Mouse (Mus musculus): ENCODE measurements at regions not wholly inside any gene's neighbourhood (a gene's known extent, or its start where the extent isn't known, plus 50 kb on each side); places are given as distances from the start of the nearest gene placed in this dataset.

DNA sequence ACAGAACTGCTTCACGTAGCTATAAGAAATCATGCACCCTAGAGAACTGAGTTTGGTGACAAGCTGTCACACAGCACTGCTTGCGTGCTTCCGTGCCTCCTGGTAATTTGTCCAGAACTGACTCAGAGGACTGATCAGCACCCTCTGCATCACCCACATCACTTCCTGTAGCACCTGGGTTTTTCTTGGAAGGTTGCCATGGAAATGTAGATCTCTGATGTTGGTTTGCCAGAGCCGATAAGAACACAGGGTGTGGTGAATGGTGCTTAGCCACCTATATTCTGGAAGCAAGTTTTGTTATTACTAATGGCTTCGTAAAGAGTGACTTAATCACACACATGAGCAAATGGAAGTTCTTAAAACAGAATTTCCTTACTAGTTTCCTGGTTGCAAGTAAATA, 188.2 kb upstream of the Sema3a start:
- Histone ChIP-seq H3K4me3 (no peak overlapping the region), H3K27ac (no peak overlapping the region)
- no peak for DNase-seq (ENCODE audit: extremely low spot score in 1 of 2, low spot score in 2 of 2)
- intact Hi-C loops (cut with DNase I): no loop called here
- TF ChIP-seq CTCF (IDR thresholded peaks at IDR 0.05): no peak

DNA sequence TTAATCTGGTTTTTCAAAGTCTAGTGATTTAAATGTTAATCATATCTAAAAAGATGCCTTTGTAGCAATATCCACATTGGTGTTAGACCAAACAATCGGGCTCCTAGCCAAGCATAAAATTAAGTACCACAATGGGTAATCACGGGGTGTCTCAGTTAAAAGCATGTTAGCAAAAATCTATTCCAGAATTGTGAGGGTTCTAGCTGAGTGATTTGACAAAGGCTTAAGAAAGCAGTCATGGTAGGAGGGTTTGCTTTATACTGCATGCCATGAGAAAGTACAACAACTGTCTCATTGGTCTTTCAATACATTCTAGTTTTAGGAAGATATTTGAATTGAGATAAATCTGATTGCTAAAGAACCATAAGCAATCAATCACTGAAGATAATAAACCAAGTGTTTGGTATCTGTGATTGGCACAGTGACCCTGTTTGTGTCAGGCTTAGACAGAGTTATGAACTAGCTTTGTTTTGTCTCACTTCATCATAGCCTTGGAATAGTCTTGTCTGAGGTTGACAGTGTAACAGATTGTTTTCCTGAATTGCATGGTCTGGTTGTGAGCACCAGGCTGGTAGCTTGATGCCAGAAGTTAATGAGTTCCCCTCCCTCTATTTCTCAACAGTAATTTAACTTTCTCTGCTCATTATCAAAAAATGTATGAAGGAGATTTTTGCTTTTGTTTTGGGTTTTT, 186.9 kb upstream of the Sema3a start:
- no peak overlapping the region for H3K4me3 ChIP-seq
- intact Hi-C loops (cut with DNase I): no loop called here
- no peak for TF ChIP-seq CTCF (IDR thresholded peaks at IDR 0.05)

DNA sequence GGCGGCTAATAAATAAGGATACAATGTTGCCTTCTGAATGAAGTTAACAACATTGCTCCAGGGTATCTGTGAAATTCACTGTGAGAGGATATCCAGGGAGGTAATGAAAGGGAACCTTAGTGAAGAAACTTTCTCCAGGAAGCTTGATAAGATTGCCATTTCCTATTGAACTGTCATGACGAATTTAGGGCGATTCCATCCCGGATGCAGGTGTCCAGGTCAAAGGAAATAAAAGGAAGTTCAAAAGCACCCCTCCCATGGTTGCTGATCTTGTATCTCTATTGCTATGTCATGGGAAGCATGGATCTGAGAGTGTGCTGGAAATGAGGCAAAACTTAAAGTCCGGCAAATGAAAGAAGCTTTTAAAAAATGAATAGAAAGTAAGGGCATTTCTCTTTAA, 180.7 kb upstream of the Sema3a start:
- H3K4me3 ChIP-seq: no peak overlapping the region
- H3K27ac ChIP-seq: no peak overlapping the region
- intact Hi-C loops (cut with DNase I): no loop called here
- DNase-seq (ENCODE audit: extremely low spot score in 1 of 2, low spot score in 2 of 2): no peak
- no peak for TF ChIP-seq CTCF (IDR thresholded peaks at IDR 0.05)

More for the DNA sequence above, 186.9 kb upstream of the Sema3a start:
- no peak for DNase-seq (ENCODE audit: extremely low spot score in 1 of 2, low spot score in 2 of 2)
- H3K27ac ChIP-seq: no peak overlapping the region

DNA sequence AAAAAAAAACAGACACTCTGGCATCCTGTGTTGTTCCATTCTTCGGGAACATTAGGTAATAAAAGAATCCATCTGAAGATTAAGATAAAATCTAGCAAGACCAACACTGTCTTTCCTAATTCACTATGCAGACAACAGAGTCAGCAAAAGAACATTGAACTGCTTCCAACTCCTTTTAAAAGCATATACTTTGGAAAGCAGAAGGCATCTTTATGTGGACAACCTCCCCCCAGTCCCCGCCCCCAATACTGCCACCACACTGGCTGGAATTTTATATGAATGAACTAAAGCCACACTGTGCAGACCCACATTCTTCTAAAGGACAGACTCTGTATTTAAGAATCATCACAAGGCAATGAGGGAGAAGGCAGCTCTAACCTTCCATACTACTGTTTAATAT, 176.7 kb upstream of the Sema3a start:
- intact Hi-C loops (cut with DNase I): no loop called here
- no peak for DNase-seq (ENCODE audit: extremely low spot score in 1 of 2, low spot score in 2 of 2)
- H3K27ac ChIP-seq: no peak overlapping the region
- TF ChIP-seq CTCF (IDR thresholded peaks at IDR 0.05): no peak
- H3K4me3 ChIP-seq: no peak overlapping the region

DNA sequence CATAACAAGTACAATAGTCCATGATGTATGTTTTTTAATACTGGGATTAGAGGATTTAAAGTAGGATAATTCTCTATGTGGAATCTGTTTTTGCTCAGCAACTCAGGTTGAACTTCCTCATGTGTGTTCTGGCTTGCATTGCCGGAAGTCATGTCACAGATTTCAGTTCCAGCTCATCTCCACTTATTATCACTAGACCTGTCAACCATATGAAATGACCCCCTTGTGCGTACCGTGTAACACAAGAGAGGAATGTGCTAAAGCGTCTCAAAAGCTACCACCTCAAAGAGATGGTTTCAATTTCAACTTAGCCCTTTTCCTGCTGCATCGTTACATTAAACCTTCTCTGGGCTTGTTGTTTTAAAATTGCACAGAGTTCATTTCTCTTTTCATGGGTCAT, 154.2 kb upstream of the Sema3a start:
- no peak for TF ChIP-seq CTCF (IDR thresholded peaks at IDR 0.05)
- Histone ChIP-seq H3K27ac (no peak overlapping the region), H3K4me3 (no peak overlapping the region)
- intact Hi-C loops (cut with DNase I): no loop called here
- DNase-seq (ENCODE audit: extremely low spot score in 1 of 2, low spot score in 2 of 2): no peak

DNA sequence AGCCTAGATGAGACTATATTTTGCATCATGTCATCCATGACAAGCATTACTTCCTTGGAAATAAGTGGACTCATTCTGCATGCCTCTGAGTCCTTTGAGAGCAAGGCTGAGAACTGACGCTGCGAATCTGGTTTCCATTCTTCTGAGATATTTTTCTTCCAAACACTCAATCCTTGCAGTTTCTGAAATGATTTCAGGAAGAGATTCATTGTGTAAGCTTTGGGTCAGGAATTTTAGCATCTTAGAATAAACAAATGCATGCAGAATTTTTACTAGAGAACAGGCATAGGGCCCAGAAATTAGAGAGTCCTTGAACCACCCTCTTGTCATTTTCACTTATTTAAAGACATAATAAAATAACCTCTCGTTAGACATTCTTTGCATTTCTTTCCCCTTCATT, 151.5 kb upstream of the Sema3a start:
- no peak overlapping the region for H3K4me3 ChIP-seq
- no peak overlapping the region for H3K27ac ChIP-seq
- intact Hi-C loops (cut with DNase I): no loop called here
- TF ChIP-seq CTCF (IDR thresholded peaks at IDR 0.05): no peak
- DNase-seq (ENCODE audit: extremely low spot score in 1 of 2, low spot score in 2 of 2): no peak

DNA sequence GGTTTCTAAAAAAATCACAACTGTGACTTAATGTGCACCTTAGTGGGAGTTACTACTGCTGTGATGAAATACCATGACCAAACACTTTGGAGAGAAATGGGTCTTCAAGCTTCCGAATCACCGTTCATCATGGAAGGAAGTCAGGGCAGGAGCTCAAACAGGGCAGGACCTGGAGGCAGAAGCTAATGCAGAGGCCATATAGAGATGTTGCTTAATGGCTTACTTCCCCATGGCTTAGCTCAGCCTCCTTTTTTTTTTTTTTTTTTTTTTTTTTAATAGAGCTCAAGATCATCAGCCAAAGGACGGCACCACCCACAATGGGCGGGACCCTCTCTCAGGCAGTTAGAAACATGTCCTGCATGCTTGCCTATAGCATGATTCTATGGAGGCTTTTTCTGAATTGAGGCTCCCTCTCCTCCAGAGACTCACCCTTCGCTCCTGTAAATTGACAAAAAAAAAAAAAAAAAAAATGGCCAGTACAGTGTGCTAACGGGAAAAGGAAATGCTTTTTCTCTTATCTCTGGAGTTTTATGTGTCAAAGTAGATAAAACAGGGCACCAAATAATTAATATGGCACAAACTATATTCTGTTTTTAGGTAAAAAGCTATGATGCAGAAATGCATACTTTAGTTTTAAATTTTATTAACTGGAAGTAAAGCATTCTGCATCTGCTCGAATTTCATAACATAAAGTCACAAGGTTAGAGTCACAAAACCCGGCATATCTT, 149.0 kb upstream of the Sema3a start:
- no peak for TF ChIP-seq CTCF (IDR thresholded peaks at IDR 0.05)
- no peak overlapping the region for H3K4me3 ChIP-seq
- intact Hi-C loops (cut with DNase I): no loop called here

DNA sequence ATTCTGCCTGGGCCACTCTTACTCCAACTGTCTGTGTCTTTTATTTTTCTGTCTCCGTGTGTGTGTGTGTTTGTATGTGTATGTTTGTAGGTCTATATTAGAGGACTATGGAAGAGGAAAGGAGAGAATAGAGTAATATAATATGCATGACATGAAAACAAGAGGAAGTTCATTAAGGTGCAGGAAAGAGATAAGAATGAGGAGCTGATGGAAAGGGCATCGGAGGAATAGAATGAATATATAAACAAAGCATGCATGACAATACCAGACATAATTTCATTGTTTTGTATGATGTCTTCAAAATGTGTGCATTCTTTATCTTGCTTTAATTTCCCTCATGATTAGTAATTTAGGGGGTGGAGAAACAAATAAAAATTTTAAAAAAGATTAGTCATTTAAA, 147.3 kb upstream of the Sema3a start:
- no peak for TF ChIP-seq CTCF (IDR thresholded peaks at IDR 0.05)
- intact Hi-C loops (cut with DNase I): no loop called here
- no peak overlapping the region for H3K27ac ChIP-seq
- H3K4me3 ChIP-seq: no peak overlapping the region
- DNase-seq (ENCODE audit: extremely low spot score in 1 of 2, low spot score in 2 of 2): no peak

More for the DNA sequence above, 149.0 kb upstream of the Sema3a start:
- H3K27ac ChIP-seq: no peak overlapping the region
- DNase-seq (ENCODE audit: extremely low spot score in 1 of 2, low spot score in 2 of 2): no peak

DNA sequence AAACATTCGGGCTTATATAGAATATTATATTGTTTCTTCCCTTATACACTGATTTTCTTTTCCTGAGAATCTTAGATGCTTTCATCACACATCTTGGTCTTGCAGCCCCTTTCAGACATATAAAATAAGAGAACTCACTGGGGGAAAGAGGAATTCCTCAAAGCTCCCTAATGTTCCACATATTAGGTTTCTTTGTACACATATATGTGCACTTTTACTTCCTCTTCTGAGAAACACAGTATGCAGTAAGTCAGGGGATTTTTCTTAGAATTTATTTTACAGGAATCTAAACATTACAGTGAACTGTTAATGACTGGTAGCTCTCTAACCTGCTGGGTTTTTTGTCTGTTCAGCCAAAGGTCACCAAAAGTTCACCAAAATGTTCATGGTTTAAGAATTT, 131.4 kb upstream of the Sema3a start:
- no peak for TF ChIP-seq CTCF (IDR thresholded peaks at IDR 0.05)
- intact Hi-C loops (cut with DNase I): no loop called here
- no peak for DNase-seq (ENCODE audit: extremely low spot score in 1 of 2, low spot score in 2 of 2)
- no peak overlapping the region for H3K27ac ChIP-seq
- no peak overlapping the region for H3K4me3 ChIP-seq

DNA sequence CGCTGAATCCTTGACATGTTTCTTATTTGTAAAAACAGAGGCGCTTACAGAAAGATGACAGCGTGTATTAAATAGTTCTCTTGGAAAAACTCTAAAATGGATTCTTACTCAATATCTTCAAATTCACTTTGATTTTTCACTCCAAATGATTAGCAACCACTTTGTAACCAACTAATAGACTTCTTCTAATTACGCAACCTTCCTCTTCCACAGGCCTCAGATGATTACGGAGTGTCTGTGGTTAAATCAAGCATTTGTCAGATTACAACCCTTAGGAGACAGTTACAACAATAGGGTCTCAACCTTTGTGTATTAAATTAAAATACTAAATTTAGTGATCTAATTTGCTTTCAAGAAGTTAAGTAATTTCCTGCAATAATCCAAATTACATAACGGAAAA, 127.8 kb upstream of the Sema3a start:
- Histone ChIP-seq H3K4me3 (no peak overlapping the region), H3K27ac (no peak overlapping the region)
- DNase-seq (ENCODE audit: extremely low spot score in 1 of 2, low spot score in 2 of 2): no peak
- no peak for TF ChIP-seq CTCF (IDR thresholded peaks at IDR 0.05)
- intact Hi-C loops (cut with DNase I): no loop called here

DNA sequence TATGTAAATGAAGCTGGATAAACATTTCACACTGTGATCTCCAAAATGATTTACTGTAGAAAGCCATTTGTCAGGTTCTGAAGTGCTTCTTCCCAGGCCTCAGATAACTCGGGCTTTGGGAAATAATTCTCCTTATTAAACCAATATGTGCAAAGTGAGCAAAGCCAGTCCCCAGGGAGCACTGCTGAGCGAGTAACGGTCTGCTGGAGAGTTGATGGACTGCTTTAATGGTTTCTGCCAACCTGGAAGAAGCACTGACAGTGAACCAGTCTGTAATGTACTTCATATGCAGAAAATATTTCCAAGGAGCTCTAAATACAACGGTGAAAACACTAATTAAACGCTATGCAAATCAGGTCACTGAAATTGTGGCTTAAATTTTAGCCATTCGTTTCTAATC, 118.1 kb upstream of the Sema3a start:
- Histone ChIP-seq H3K4me3 (no peak overlapping the region), H3K27ac (no peak overlapping the region)
- TF ChIP-seq CTCF (IDR thresholded peaks at IDR 0.05): no peak
- intact Hi-C loops (cut with DNase I): no loop called here
- DNase-seq (ENCODE audit: extremely low spot score in 1 of 2, low spot score in 2 of 2): no peak

DNA sequence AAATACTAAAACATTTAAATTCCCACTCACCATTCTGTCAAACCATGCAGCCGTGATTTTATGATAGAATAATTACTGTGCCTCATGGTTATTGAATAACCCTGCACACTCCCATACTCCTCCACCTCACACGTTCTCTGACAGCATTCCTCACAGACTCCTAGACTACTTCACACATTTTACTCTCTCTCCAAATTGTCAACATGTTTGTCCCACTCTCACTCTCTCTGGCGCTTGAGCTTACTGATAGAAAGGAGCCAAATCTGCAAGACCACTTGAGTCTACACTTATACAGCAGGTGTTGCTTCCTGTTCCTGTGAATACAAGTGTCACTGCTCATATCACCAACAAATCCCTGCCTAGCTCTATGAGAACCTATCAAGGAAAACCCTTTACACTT, 102.9 kb upstream of the Sema3a start:
- TF ChIP-seq CTCF (IDR thresholded peaks at IDR 0.05): no peak
- Histone ChIP-seq H3K27ac (no peak overlapping the region), H3K4me3 (no peak overlapping the region)
- intact Hi-C loops (cut with DNase I): no loop called here
- DNase-seq (ENCODE audit: extremely low spot score in 1 of 2, low spot score in 2 of 2): no peak

DNA sequence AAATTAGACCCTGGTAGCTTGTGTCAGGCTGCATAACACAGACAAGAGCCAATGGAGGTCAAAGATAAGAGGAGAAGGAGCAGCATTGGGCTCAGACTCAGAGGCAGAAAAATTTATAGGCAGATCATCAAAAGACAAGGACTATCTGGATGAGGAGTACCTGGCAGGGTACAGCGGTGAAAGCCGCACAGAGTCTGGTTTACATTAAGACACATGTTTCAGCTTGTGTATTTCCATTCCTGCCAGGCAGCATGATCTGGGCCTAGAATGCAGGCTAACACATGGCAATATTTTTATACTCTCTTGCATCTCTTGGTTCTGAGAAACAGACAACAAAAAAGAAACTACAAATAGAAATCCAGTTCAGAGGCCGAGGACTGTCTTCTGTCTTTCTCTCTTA, 91.9 kb upstream of the Sema3a start:
- intact Hi-C loops (cut with DNase I): no loop called here
- no peak for DNase-seq (ENCODE audit: extremely low spot score in 1 of 2, low spot score in 2 of 2)
- no peak for TF ChIP-seq CTCF (IDR thresholded peaks at IDR 0.05)
- Histone ChIP-seq H3K27ac (no peak overlapping the region), H3K4me3 (no peak overlapping the region)
